Mouse (Mus musculus): Measurements from ENCODE around the gene Ppib. TPM values are rescaled to one million over a fixed set of nuclear protein-coding genes. Genes with fewer than 3 reads are reported as not detected.
A peak's percentile ranks its signal among the peaks of the same experiment; 100 is the strongest.

Gene Ppib
- polyA plus RNA-seq, 1 experiment from 2014 or later, result 861 TPM

GRCm38 (mm10) chr9:66051493-66051892 is 8.5 kb upstream of the Ppib start:
- Histone ChIP-seq H3K9ac (ENCODE audit: low read length) (no peak overlapping the region), H3K4me3 (replicated peaks; ENCODE audit: low read length) (no peak overlapping the region), H3K4me2 (ENCODE audit: low read depth, low read length) (no peak overlapping the region), H3K27ac (ENCODE audit: low read length) (no peak overlapping the region), H3K27me3 (ENCODE audit: control insufficient read depth, insufficient read depth, low read length) (no peaks in the 10 kb centered on the region), H3K4me1 (ENCODE audit: control insufficient read depth, insufficient read depth, low read length) (no peaks in the 10 kb centered on the region), H3K9me3 (replicated peaks; ENCODE audit: control insufficient read depth, low read length) (no peaks in the 10 kb centered on the region), H3K36me3 (ENCODE audit: control insufficient read depth, insufficient read depth, low read length) (no peaks in the 10 kb centered on the region)
- 64% methylated on average over 4 of the region's 4 CpGs for WGBS
- ATAC-seq (ENCODE audit: insufficient read depth, low FRiP score), result no peak

- no peak overlapping the region for H3K27ac ChIP-seq (ENCODE audit: low read length)
- H3K4me3 ChIP-seq (replicated peaks; ENCODE audit: low read length), result no peak overlapping the region
Observed at GRCm38 (mm10) chr9:66052731-66053130, 7.3 kb upstream of the Ppib start.

GRCm38 (mm10) chr9:66053620-66054019 is 6.4 kb upstream of the Ppib start:
- Histone ChIP-seq H3K27ac (ENCODE audit: low read length) (no peak overlapping the region), H3K4me3 (replicated peaks; ENCODE audit: low read length) (no peak overlapping the region), H3K36me3 (ENCODE audit: control insufficient read depth, insufficient read depth, low read length) (no peaks in the 10 kb centered on the region), H3K9me3 (replicated peaks; ENCODE audit: control insufficient read depth, low read length) (no peaks in the 10 kb centered on the region), H3K4me1 (ENCODE audit: control insufficient read depth, insufficient read depth, low read length) (no peaks in the 10 kb centered on the region), H3K27me3 (ENCODE audit: control insufficient read depth, insufficient read depth, low read length) (no peaks in the 10 kb centered on the region), H3K4me2 (ENCODE audit: low read depth, low read length) (no peak overlapping the region), H3K9ac (ENCODE audit: low read length) (no peak overlapping the region)
- no peak for ATAC-seq (ENCODE audit: insufficient read depth, low FRiP score)
- WGBS, result 26% methylated on average over 1 of the region's 1 CpGs

More at GRCm38 (mm10) chr9:66052731-66053130, 7.3 kb upstream of the Ppib start:
- Histone ChIP-seq H3K4me2 (ENCODE audit: low read depth, low read length) (no peak overlapping the region), H3K9ac (ENCODE audit: low read length) (no peak overlapping the region), H3K4me1 (ENCODE audit: control insufficient read depth, insufficient read depth, low read length) (no peaks in the 10 kb centered on the region), H3K36me3 (ENCODE audit: control insufficient read depth, insufficient read depth, low read length) (no peaks in the 10 kb centered on the region), H3K9me3 (replicated peaks; ENCODE audit: control insufficient read depth, low read length) (no peaks in the 10 kb centered on the region), H3K27me3 (ENCODE audit: control insufficient read depth, insufficient read depth, low read length) (no peaks in the 10 kb centered on the region)
- no peak for ATAC-seq (ENCODE audit: insufficient read depth, low FRiP score)
- 100% methylated on average over 1 of the region's 1 CpGs for WGBS

- H3K36me3 ChIP-seq (ENCODE audit: control insufficient read depth, insufficient read depth, low read length), result peaks cover 10% of the 10 kb centered on the region; the same call in 1 of the 2 replicates
- no peaks in the 10 kb centered on the region for H3K27me3 ChIP-seq (ENCODE audit: control insufficient read depth, insufficient read depth, low read length)
- peak; percentile 63 for ATAC-seq (ENCODE audit: insufficient read depth, low FRiP score)
- H3K9ac ChIP-seq (ENCODE audit: low read length), result peak overlapping the region; percentile 81
- peak overlapping the region; percentile 80 for H3K27ac ChIP-seq (ENCODE audit: low read length)
- WGBS, result under 1% methylated on average over 20 of the region's 20 CpGs
- H3K4me1 ChIP-seq (ENCODE audit: control insufficient read depth, insufficient read depth, low read length), result peaks cover 12% of the 10 kb centered on the region
- peak overlapping the region; percentile 63 for H3K4me2 ChIP-seq (ENCODE audit: low read depth, low read length)
- no peaks in the 10 kb centered on the region for H3K9me3 ChIP-seq (replicated peaks; ENCODE audit: control insufficient read depth, low read length)
- peak overlapping the region; percentile 83 for H3K4me3 ChIP-seq (replicated peaks; ENCODE audit: low read length)
Observed at GRCm38 (mm10) chr9:66060308-66060647, 256 bp downstream of the Ppib start.

- Histone ChIP-seq H3K9ac (ENCODE audit: low read length) (peak overlapping the region; percentile 81), H3K4me1 (ENCODE audit: control insufficient read depth, insufficient read depth, low read length) (peaks cover 12% of the 10 kb centered on the region), H3K27me3 (ENCODE audit: control insufficient read depth, insufficient read depth, low read length) (no peaks in the 10 kb centered on the region), H3K36me3 (ENCODE audit: control insufficient read depth, insufficient read depth, low read length) (peaks cover 15% of the 10 kb centered on the region; the same call in 1 of the 2 replicates), H3K9me3 (replicated peaks; ENCODE audit: control insufficient read depth, low read length) (no peaks in the 10 kb centered on the region), H3K4me3 (replicated peaks; ENCODE audit: low read length) (peak overlapping the region; percentile 83), H3K4me2 (ENCODE audit: low read depth, low read length) (peak overlapping the region; percentile 63), H3K27ac (ENCODE audit: low read length) (peak overlapping the region; percentile 19; the same call in 1 of the 2 replicates)
- ATAC-seq (ENCODE audit: insufficient read depth, low FRiP score), result no peak
- WGBS, result 9% methylated on average over 4 of the region's 4 CpGs
Observed at GRCm38 (mm10) chr9:66060986-66061385, 964 bp downstream of the Ppib start.

- Histone ChIP-seq H3K4me2 (ENCODE audit: low read depth, low read length) (peak overlapping the region; percentile 63), H3K9ac (ENCODE audit: low read length) (peak overlapping the region; percentile 81; the same call in 1 of the 2 replicates), H3K36me3 (ENCODE audit: control insufficient read depth, insufficient read depth, low read length) (peaks cover 19% of the 10 kb centered on the region; the same call in 1 of the 2 replicates), H3K27me3 (ENCODE audit: control insufficient read depth, insufficient read depth, low read length) (no peaks in the 10 kb centered on the region), H3K9me3 (replicated peaks; ENCODE audit: control insufficient read depth, low read length) (no peaks in the 10 kb centered on the region), H3K27ac (ENCODE audit: low read length) (no peak overlapping the region; the same call in 1 of the 2 replicates), H3K4me1 (ENCODE audit: control insufficient read depth, insufficient read depth, low read length) (peaks cover 12% of the 10 kb centered on the region), H3K4me3 (replicated peaks; ENCODE audit: low read length) (peak overlapping the region; percentile 83)
- WGBS, result 75% methylated on average over 3 of the region's 3 CpGs
- no peak for ATAC-seq (ENCODE audit: insufficient read depth, low FRiP score)
Observed at GRCm38 (mm10) chr9:66061656-66062055, 1.6 kb downstream of the Ppib start.

GRCm38 (mm10) chr9:66063446-66063845 is 3.4 kb downstream of the Ppib start:
- ATAC-seq (ENCODE audit: insufficient read depth, low FRiP score), result no peak
- Histone ChIP-seq H3K9ac (ENCODE audit: low read length) (no peak overlapping the region), H3K27me3 (ENCODE audit: control insufficient read depth, insufficient read depth, low read length) (peaks cover 8% of the 10 kb centered on the region; the same call in 1 of the 2 replicates), H3K9me3 (replicated peaks; ENCODE audit: control insufficient read depth, low read length) (no peaks in the 10 kb centered on the region), H3K36me3 (ENCODE audit: control insufficient read depth, insufficient read depth, low read length) (peaks cover 22% of the 10 kb centered on the region; the same call in 1 of the 2 replicates), H3K27ac (ENCODE audit: low read length) (no peak overlapping the region), H3K4me2 (ENCODE audit: low read depth, low read length) (no peak overlapping the region), H3K4me1 (ENCODE audit: control insufficient read depth, insufficient read depth, low read length) (peaks cover 13% of the 10 kb centered on the region), H3K4me3 (replicated peaks; ENCODE audit: low read length) (no peak overlapping the region)
- 87% methylated on average over 3 of the region's 3 CpGs for WGBS

GRCm38 (mm10) chr9:66064316-66064715 is 4.3 kb downstream of the Ppib start:
- H3K27ac ChIP-seq (ENCODE audit: low read length), result no peak overlapping the region
- peaks cover 22% of the 10 kb centered on the region; the same call in 1 of the 2 replicates for H3K36me3 ChIP-seq (ENCODE audit: control insufficient read depth, insufficient read depth, low read length)
- H3K9me3 ChIP-seq (replicated peaks; ENCODE audit: control insufficient read depth, low read length), result no peaks in the 10 kb centered on the region
- H3K4me2 ChIP-seq (ENCODE audit: low read depth, low read length), result no peak overlapping the region
- no peak for ATAC-seq (ENCODE audit: insufficient read depth, low FRiP score)
- no peak overlapping the region for H3K9ac ChIP-seq (ENCODE audit: low read length)
- H3K4me3 ChIP-seq (replicated peaks; ENCODE audit: low read length), result no peak overlapping the region
- 95% methylated on average over 11 of the region's 11 CpGs for WGBS
- peaks cover 16% of the 10 kb centered on the region for H3K4me1 ChIP-seq (ENCODE audit: control insufficient read depth, insufficient read depth, low read length)
- peaks cover 15% of the 10 kb centered on the region for H3K27me3 ChIP-seq (ENCODE audit: control insufficient read depth, insufficient read depth, low read length)

GRCm38 (mm10) chr9:66066791-66067190 is 6.8 kb downstream of the Ppib start:
- ATAC-seq (ENCODE audit: insufficient read depth, low FRiP score), result no peak
- Histone ChIP-seq H3K36me3 (ENCODE audit: control insufficient read depth, insufficient read depth, low read length) (peaks cover 22% of the 10 kb centered on the region; the same call in 1 of the 2 replicates), H3K9me3 (replicated peaks; ENCODE audit: control insufficient read depth, low read length) (no peaks in the 10 kb centered on the region), H3K27me3 (ENCODE audit: control insufficient read depth, insufficient read depth, low read length) (peaks cover 15% of the 10 kb centered on the region), H3K27ac (ENCODE audit: low read length) (no peak overlapping the region), H3K4me1 (ENCODE audit: control insufficient read depth, insufficient read depth, low read length) (peaks cover 7% of the 10 kb centered on the region), H3K9ac (ENCODE audit: low read length) (no peak overlapping the region), H3K4me2 (ENCODE audit: low read depth, low read length) (no peak overlapping the region), H3K4me3 (replicated peaks; ENCODE audit: low read length) (no peak overlapping the region)
- WGBS, result 91% methylated on average over 3 of the region's 3 CpGs

Data from stomach, embryonic 16.5 days (tissue).